In the genomic region with DNA sequence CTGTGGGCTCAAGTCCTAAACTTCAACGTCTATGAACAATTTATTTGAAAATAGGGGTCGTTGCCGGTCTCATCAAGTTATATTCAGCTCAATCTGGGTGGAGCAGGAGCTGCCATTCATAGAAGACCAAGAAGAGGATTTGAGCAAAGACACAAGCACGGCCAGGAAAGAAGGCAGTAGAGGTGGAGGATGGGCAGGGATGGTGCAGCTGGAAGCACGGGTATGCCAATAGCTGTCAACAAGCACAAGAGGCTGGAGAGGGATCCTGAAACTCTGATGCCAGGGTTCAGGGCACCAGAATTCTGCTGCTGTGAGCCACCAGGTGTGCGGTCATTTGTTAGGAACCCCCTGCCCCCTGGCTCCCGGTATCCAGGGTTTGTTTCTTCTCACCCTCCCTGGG, we compare ENCODE assay signal across 20 mouse cellular contexts. TPM values are rescaled to one million over a fixed set of nuclear protein-coding genes. Genes with fewer than 3 reads are reported as not detected.
DNase-seq lines count a peak whose midpoint lies in the region; TF ChIP-seq lines count a peak whose summit lies in the region.
"Had no signal": no experiment of that assay in that cellular context is flagged by ENCODE, and none has a peak within 500 bp of the region (broad histone marks: within the 10 kb centered on the region; RNA-seq: fewer than 3 reads in every experiment).

No protein-coding gene starts in this region.

- intact Hi-C loops in gastrocnemius, adult 2 months (cut with DNase I) = no loop called here
- intact Hi-C loops in left cerebral cortex, postnatal 4 days (cut with DNase I) = no loop called here

- no peak overlapping the region for H3K27ac ChIP-seq in gastrocnemius, adult 2 months
- H3K27ac ChIP-seq: embryonic facial prominence, embryonic 10.5 days; embryonic facial prominence, embryonic 12.5 days; forebrain, embryonic 13.5 days; forebrain, embryonic 15.5 days had no signal

- H3K4me3 ChIP-seq in gastrocnemius, adult 2 months = no peak overlapping the region
- H3K4me3 ChIP-seq: embryonic facial prominence, embryonic 10.5 days; embryonic facial prominence, embryonic 12.5 days; forebrain, embryonic 13.5 days; forebrain, embryonic 15.5 days had no signal

- peak; percentile 60 to 63 for DNase-seq in cerebellum, postnatal 10 days
- no peak for DNase-seq in cerebellum, adult 18-20 months
- DNase-seq in gastrocnemius, postnatal 10 days = peak; percentile 6
- no peak for DNase-seq in gastrocnemius, adult 2 months
- DNase-seq in heart, adult 11 months = peak; percentile 66
- DNase-seq in heart, postnatal 4 days = no peak
- DNase-seq in left cerebral cortex, postnatal 4 days = peak; percentile 28
- no peak for DNase-seq in left cerebral cortex, adult 11 months (ENCODE audit: low spot score)
- DNase-seq: adrenal gland, adult 8-10 months; adrenal gland, postnatal 14 days; adrenal gland, postnatal 36 days; B cell, adult 2 months; cerebellum, adult 11-12 months; cerebellum, adult 9-10 months; cerebellum, postnatal 25 days; forebrain, postnatal 0 days had no signal

- TF ChIP-seq CTCF in gastrocnemius, adult 2 months (IDR thresholded peaks at IDR 0.05) = no peak

RNA-seq across cellular contexts. Expression of a gene that starts 43.5 kb away (rescaled TPM):
- 10 to 100 TPM; 70.8 to 72.5 TPM for total RNA-seq in gastrocnemius, postnatal 10 days (2021)
- total RNA-seq in gastrocnemius, adult 2 months (2021) = 10 to 100 TPM; 38.8 to 42.7 TPM
- total RNA-seq in heart, postnatal 4 days (2021) = 10 to 100 TPM; 39.2 to 40.7 TPM
- 100 to 1,000 TPM; 232 to 233 TPM for total RNA-seq in left cerebral cortex, postnatal 4 days (2021)

Comparison
In these comparisons a context has a peak if more than half of its experiments do, and no peak if none do; other contexts are left out.
1. DNase-seq: peak in cerebellum, postnatal 10 days (2 of 2), gastrocnemius, postnatal 10 days (single experiment), heart, adult 11 months (single experiment) and left cerebral cortex, postnatal 4 days (single experiment); none in cerebellum, adult 18-20 months (0 of 2), gastrocnemius, adult 2 months (single experiment), heart, postnatal 4 days (single experiment) and left cerebral cortex, adult 11 months (single experiment).